Mouse (Mus musculus) spleen, adult 2 months (tissue): ENCODE data around the gene Kcne3. TPM values are rescaled to one million over a fixed set of nuclear protein-coding genes. Genes with fewer than 3 reads are reported as not detected.

Experiments used
- DNase-seq, 2 experiments: peaks; one replicate each; pipeline versions ENCODE4 v3.0.0 to v3.0.0-alpha.2; 2012 to 2021; ENCODE audit warnings: low spot score in 2 of 2, low read depth in 1 of 2
- H3K27ac ChIP-seq: fragments of 200-500 bp; 2 replicates; pipeline ENCODE4 v1.5.1; 2012; ENCODE audit warnings: low read length, inconsistent platforms; ENCODE audit not compliant: insufficient read depth
- H3K27me3 ChIP-seq: fragments of 200-500 bp; 2 replicates; pipeline ENCODE4 v1.6.1; 2012; ENCODE audit warnings: mild to moderate bottlenecking, moderate library complexity, low read length, inconsistent platforms; ENCODE audit not compliant: control insufficient read depth, insufficient read depth
- H3K36me3 ChIP-seq: fragments of 200-500 bp; 2 replicates; pipeline ENCODE4 v1.6.1; 2012; ENCODE audit warnings: mild to moderate bottlenecking, low read length, inconsistent platforms; ENCODE audit not compliant: control insufficient read depth, insufficient read depth
- H3K4me1 ChIP-seq: fragments of 200-500 bp; 2 replicates; pipeline ENCODE4 v1.6.1; 2011; ENCODE audit warnings: inconsistent platforms; ENCODE audit not compliant: control insufficient read depth, insufficient read depth, insufficient read length
- H3K4me3 ChIP-seq: fragments of 200-500 bp; 2 replicates; pipeline ENCODE4 v1.5.1; 2011; ENCODE audit warnings: mild to moderate bottlenecking, inconsistent platforms; ENCODE audit not compliant: insufficient read depth, insufficient read length; ENCODE audit errors: extremely low read depth
- CTCF ChIP-seq: fragments of 200-500 bp; IDR thresholded peaks from 2 replicates; pipeline ENCODE4 v1.5.1; 2011; ENCODE audit warnings: mild to moderate bottlenecking, inconsistent platforms; ENCODE audit not compliant: insufficient read depth, insufficient read length, insufficient replicate concordance; ENCODE audit errors: extremely low read depth
- POLR2A ChIP-seq: fragments of 200-500 bp; IDR thresholded peaks from 2 replicates; pipeline ENCODE4 v1.6.1; 2011; ENCODE audit warnings: low read depth, low read length, inconsistent platforms
- WGBS: fragments of 180-500 bp; shearing (Covaris S2); methylation state at CpG from one replicate; pipeline ENCODE4 v1.1.7; 2018; 5-methylcytosine and 5-hydroxymethylcytosine counted together
- polyA plus RNA-seq: library from polyadenylated mRNA; depleted of rRNA; stranded (reverse); fragments of >200 nt; gene quantifications from 2 replicates; pipeline ENCODE4 v1.2.3, GENCODE M21; 2012

The Kcne3 gene
- polyA plus RNA-seq, 1 experiment, result 2.2 TPM

DNA sequence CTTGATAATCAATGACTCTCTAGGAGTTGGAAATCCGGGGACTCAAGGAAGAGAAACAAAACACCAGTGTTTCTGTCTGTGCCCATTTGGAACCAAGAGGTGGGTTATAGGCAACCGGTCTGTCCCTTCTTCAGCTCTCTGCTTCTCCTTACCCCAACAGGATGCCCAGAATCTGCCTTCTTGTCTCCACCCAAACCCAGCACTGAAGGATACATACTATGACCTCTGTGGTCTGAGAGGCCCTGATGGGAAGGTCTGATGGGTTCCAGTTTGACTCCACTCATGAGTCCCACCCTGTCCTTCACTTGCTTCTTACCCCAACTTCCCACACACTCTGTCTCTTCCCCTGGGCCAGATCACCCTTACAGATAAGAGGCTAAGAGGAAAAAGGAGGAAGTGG lies 4.9 kb downstream of the Kcne3 start:
- WGBS, result 92% methylated on average over 2 of the region's 2 CpGs
- peaks cover 6% of the 10 kb centered on the region for H3K27me3 ChIP-seq
- DNase-seq, result no peak
- H3K36me3 ChIP-seq, result no peaks in the 10 kb centered on the region
- H3K4me3 ChIP-seq, result no peak overlapping the region
- H3K27ac ChIP-seq, result no peak overlapping the region
- no peaks in the 10 kb centered on the region; the same call in 1 of the 2 replicates for H3K4me1 ChIP-seq
- TF ChIP-seq POLR2A (no peak), CTCF (no peak)

DNA sequence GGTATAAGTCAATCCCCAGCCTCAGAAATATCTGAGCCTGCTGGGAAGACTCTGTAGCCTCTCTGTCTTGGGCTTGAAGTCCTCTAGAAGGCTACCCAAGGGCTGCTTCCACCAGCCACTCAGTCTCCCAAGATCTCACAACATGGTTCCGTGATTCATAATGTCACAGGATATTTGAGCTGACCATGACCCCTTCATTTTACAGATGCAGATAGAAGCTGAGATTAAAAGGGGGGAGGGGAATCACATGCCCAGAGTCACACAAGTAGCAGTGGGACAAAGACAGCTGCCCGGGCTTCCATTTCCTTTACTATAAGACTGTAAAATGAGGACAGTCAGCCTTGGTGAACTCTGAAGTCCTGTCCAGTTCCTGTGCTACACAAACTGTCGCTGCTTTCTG lies 5.3 kb downstream of the Kcne3 start:
- WGBS, result 78% methylated on average over 3 of the region's 3 CpGs
- Histone ChIP-seq H3K27me3 (peaks cover 6% of the 10 kb centered on the region), H3K36me3 (no peaks in the 10 kb centered on the region), H3K4me3 (no peak overlapping the region), H3K27ac (no peak overlapping the region), H3K4me1 (no peaks in the 10 kb centered on the region; the same call in 1 of the 2 replicates)
- TF ChIP-seq POLR2A, result no peak
- TF ChIP-seq CTCF, result no peak
- no peak for DNase-seq

DNA sequence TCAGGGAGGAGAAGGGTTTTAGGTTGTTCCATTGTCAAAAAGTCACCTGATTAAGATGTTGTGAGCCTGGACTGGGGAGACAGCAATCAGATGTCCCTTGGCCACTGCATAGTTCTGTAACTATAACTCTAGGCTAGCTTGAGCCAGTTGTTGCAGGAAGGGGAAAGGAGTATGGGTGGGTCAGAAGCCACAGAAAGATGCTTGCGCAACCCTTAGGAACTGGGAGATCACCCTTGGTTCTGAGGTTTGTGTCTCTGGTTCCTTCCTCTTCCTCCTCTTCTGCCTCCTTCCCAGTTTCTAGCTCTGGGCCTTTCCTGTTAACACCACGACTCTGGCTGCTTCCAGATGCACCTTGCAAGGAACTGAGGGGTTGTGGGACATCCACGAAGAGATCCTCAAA lies 6.1 kb downstream of the Kcne3 start:
- DNase-seq, result no peak
- H3K4me1 ChIP-seq, result no peaks in the 10 kb centered on the region; the same call in 1 of the 2 replicates
- no peak for TF ChIP-seq POLR2A
- no peak for TF ChIP-seq CTCF
- H3K36me3 ChIP-seq, result no peaks in the 10 kb centered on the region
- no peak overlapping the region for H3K4me3 ChIP-seq
- H3K27ac ChIP-seq, result no peak overlapping the region
- peaks cover 6% of the 10 kb centered on the region for H3K27me3 ChIP-seq
- 32% methylated on average over 3 of the region's 3 CpGs for WGBS

DNA sequence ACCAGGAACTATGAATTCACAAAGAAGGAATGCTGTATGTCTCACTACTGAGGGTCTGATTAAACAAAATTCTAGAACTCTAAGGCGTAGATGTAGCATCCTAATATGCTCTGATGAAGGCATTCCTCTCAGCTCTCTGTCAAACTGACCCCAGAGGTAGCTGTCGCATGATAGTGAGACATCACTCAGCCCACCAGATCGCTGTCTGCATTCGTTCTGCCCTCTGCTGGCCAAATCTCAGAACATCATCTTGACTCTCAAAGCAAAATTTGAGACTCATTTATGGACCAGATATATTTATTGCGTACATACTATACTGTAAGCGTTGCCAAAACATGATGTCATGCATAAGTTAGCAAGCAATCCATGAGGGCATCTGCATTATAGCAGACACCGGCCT lies 11.3 kb downstream of the Kcne3 start:
- WGBS, result 21% methylated on average over 7 of the region's 7 CpGs
- H3K4me1 ChIP-seq, result no peaks in the 10 kb centered on the region
- no peak overlapping the region for H3K4me3 ChIP-seq
- no peak for TF ChIP-seq POLR2A
- TF ChIP-seq CTCF, result peak; percentile 43; the same call in 1 of the 2 replicates
- H3K27ac ChIP-seq, result no peak overlapping the region
- no peaks in the 10 kb centered on the region for H3K27me3 ChIP-seq
- DNase-seq, result peak; percentile 5 to 41
- H3K36me3 ChIP-seq, result no peaks in the 10 kb centered on the region

DNA sequence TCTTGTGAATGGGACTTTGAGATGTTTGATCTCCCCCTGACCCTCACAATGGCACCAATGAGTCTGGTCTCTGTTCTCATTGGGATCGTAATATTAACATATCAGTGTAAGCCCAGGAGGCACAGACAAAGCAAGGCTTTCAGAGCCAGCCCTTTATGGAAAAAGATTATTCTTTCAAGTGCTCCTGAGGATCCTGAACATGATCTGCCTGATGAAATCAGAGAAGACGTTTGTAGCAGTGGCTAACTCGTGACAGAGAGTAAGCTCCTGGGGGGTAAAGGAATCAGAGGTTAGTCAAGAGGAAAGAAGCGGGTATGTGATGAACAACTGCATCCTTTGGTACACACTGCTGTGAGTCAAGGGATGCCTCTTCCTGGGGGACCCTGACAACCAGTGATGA lies 13.9 kb downstream of the Kcne3 start:
- Histone ChIP-seq H3K36me3 (no peaks in the 10 kb centered on the region), H3K4me1 (no peaks in the 10 kb centered on the region), H3K27me3 (no peaks in the 10 kb centered on the region), H3K27ac (no peak overlapping the region), H3K4me3 (no peak overlapping the region)
- TF ChIP-seq POLR2A (no peak), CTCF (no peak)
- 81% methylated on average over 4 of the region's 4 CpGs for WGBS
- no peak for DNase-seq

DNA sequence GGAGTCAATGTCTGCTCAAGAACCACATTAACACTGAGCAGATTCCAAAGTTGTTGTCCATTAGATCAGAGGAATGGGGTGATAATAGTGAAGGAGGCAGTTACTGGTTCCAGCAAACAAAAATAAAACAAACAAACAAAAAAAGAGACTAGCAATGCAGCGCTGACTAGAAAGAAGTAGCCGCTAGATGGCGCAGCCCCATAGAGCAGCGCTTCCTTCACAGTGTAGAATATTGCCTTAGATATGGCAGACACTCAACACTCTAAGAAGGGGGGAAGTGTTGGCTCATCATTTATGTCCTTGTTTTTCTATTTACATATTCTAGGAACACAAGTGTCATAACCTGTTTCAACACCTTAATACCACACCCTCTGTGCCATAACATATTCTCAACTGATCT lies 14.5 kb downstream of the Kcne3 start:
- Histone ChIP-seq H3K27ac (no peak overlapping the region), H3K4me3 (no peak overlapping the region), H3K36me3 (no peaks in the 10 kb centered on the region), H3K4me1 (no peaks in the 10 kb centered on the region), H3K27me3 (no peaks in the 10 kb centered on the region)
- DNase-seq, result peak; percentile 11 to 46
- WGBS, result under 1% methylated on average over 4 of the region's 4 CpGs
- TF ChIP-seq POLR2A, result no peak
- TF ChIP-seq CTCF, result peak; percentile 67; the same call in 1 of the 2 replicates

DNA sequence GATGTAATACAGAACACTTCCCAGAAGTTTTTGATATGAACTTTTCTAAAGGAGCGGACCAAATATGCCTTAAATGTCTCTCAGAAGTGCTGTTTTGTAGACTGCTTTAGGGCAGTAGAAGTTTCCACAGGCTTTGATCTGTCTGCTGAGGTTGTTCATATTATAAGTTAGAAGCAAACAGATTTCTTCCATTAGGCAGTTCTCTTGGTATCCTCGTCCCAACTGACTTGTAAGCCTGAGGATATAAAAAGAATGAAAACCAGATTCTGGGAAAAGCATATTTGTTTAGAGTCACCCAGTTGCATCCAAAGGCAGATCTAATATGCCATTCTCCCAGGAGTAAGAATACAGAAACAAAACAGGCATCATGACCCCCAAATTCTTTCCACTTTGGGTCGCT lies 24.9 kb downstream of the Kcne3 start:
- WGBS, result 90% methylated on average over 3 of the region's 3 CpGs
- no peaks in the 10 kb centered on the region for H3K27me3 ChIP-seq
- H3K4me1 ChIP-seq, result no peaks in the 10 kb centered on the region; the same call in 1 of the 2 replicates
- TF ChIP-seq CTCF (no peak), POLR2A (no peak)
- no peaks in the 10 kb centered on the region for H3K36me3 ChIP-seq
- no peak overlapping the region for H3K27ac ChIP-seq
- DNase-seq, result no peak
- no peak overlapping the region for H3K4me3 ChIP-seq

DNA sequence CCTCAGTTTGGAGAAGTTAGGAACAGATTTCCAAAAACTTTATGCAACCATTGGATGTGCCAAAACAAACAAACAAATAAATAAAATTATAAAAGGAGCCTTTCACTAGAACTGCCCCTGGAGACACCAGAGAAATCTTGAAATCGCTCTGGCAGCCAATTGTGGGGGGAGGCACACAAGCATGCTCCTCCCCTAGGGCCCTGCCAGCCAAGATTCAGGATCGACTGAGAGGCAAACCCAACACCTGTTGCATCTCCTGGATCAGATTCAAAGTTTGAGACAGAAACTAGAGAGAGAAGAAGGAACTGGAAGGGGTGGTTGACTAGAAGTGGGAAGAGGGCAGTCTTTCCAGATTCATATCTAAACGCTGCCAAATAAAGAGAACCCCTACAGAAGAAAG lies 27.3 kb downstream of the Kcne3 start:
- no peak for TF ChIP-seq POLR2A
- TF ChIP-seq CTCF, result no peak
- Histone ChIP-seq H3K4me3 (no peak overlapping the region), H3K4me1 (no peaks in the 10 kb centered on the region; the same call in 1 of the 2 replicates), H3K27ac (no peak overlapping the region), H3K36me3 (no peaks in the 10 kb centered on the region), H3K27me3 (no peaks in the 10 kb centered on the region)
- WGBS, result 54% methylated on average over 3 of the region's 3 CpGs
- DNase-seq, result no peak
